Mouse (Mus musculus) heart, postnatal 4 days (tissue): Measurements from ENCODE around the gene Olfr1424. TPM values are rescaled to one million over a fixed set of nuclear protein-coding genes. Genes with fewer than 3 reads are reported as not detected.
A peak's percentile ranks its signal among the peaks of the same experiment; 100 is the strongest.
"Not testable (repeated sequence)": the region's sequence is repeated elsewhere in the genome, so short reads cannot be mapped to it uniquely, and the experiment has no call there.

Experiments
- DNase-seq: peaks from one replicate; pipeline ENCODE4 v3.0.0; 2021
- total RNA-seq, 2 experiments: library from RNA; stranded (reverse); gene quantifications; 2 replicates each; pipeline ENCODE4 v1.2.3; 2021

Gene Olfr1424
- total RNA-seq = not detected

DNA sequence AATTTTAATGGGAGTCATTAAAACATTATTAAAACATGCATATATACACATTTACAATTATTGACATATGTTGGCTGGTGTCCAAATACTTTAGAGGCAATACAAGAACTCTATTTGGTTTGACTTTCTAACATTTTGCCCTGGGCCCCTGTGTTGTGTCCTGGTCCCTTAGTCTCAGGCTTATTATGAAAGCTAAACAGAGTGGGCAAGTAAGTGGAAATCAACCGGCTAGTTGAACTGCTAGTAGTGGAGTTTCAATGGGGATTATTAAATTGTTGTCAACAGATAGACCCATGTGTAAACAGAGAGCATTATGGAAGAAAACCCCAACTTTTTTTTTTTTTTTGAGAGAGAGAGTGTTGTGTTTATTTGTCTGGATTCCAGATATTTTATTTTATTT, at the start of gene Olfr1424:
Gene Olfr1424, minus strand, starts transcription at position 101 of the 400 bp plus-strand sequence.
- not testable (repeated sequence) for DNase-seq

GRCm38 (mm10) chr19:12104541-12104940, 42.1 kb upstream of the Olfr1424 start:
- no peak for DNase-seq

- no peak for DNase-seq
Measured at GRCm38 (mm10) chr19:12103234-12103633, 40.8 kb upstream of the Olfr1424 start, which contains the start of gene Olfr1427. Gene Olfr1427, minus strand, starts transcription at chr19:12103334.

DNA sequence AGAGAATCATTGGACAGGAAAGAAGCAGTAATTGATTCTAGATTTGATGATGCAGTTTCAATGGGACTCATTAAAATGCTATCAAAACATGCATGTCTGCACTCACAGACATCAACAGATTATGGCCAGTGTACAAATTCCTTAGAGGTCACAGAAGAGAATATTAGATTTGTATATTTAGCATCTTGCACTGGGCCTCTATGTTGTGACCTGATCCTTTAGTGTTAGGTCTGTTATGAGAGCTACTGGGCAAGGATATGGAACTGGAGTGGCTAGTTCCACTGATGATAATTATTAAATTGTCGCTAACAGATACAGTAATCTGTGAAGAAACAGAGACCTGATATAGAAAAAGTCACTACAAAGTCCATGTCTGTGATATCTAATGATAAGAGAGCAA, 29.4 kb upstream of the Olfr1424 start, which contains the start of gene Olfr1426:
Gene Olfr1426, minus strand, starts transcription at position 101 of the 400 bp plus-strand sequence.
- DNase-seq = no peak

- DNase-seq = not testable (repeated sequence)
Measured at GRCm38 (mm10) chr19:12077631-12078030, 15.1 kb upstream of the Olfr1424 start, which contains the start of gene Olfr1425. Gene Olfr1425, minus strand, starts transcription at chr19:12077731.

GRCm38 (mm10) chr19:12069546-12069945, 7.1 kb upstream of the Olfr1424 start:
- DNase-seq = not testable (repeated sequence)

- DNase-seq = not testable (repeated sequence)
Measured at GRCm38 (mm10) chr19:12067806-12068205, 5.3 kb upstream of the Olfr1424 start.

DNA sequence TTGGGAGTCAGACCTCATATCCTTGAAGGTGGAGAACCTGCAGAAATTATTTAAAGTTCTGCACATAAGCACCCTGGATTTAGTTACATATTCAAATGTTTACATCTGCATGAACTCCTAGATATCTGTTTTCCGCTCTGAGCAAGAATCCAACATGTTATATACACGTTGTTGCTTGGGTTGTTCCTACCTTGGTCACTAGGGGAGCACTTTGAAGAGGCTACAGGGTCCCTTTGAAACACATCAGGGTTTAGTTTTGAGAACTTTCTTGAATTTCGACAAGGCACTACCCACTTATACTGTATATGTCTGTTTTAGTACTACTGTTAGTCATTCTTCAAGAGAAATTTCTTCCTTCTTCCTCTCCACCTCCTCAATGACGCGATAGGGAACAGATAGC, 19.3 kb downstream of the Olfr1424 start:
- no peak for DNase-seq

- no peak for DNase-seq
Measured at GRCm38 (mm10) chr19:12041217-12041616, 21.3 kb downstream of the Olfr1424 start, which contains the start of gene Olfr1423. Gene Olfr1423, minus strand, starts transcription at chr19:12041317.

- no peak for DNase-seq
Measured at GRCm38 (mm10) chr19:12037727-12038126, 24.8 kb downstream of the Olfr1424 start.

GRCm38 (mm10) chr19:12026606-12027005, 35.9 kb downstream of the Olfr1424 start:
- DNase-seq = no peak

GRCm38 (mm10) chr19:12025333-12025732, 37.1 kb downstream of the Olfr1424 start:
- no peak for DNase-seq

GRCm38 (mm10) chr19:12024149-12024548, 38.3 kb downstream of the Olfr1424 start:
- no peak for DNase-seq

DNA sequence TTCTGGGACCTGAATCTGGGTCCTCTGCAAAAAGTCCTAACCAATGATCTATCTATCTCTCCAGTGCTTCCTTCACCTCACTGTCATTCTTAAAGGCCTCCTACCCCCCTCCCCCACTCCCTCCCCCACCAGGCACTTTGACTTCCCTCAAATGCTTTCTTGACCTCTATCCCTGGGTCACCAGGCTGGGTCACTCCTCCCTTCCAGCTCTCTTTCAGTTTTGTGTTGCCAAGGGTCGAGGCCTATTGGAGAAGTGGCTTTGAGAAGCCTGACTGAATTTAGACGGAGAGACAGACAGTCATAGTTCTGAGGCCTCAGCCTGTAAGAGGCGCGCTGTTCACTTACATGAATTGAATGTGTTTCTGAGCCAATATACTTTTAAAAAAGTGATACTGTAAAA, 46.3 kb downstream of the Olfr1424 start:
- DNase-seq = no peak

DNA sequence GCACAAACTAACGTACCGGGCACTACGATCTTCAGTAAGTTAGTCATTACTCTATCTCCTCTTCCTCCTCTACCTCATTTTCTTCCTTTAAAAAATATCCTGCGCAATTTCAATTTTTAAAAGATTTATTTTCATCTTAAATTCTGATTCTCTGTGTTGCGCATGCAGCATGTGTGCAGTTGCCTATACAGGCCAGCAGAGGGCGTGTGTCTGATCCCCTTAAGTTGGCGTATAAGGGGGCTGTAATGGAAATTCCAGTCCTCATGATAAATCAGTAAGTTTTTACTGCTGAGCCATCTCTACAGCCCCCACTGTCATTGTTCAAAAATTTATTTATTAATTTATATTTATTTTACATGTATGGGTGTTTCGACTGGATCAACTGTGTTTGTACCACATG, 46.8 kb downstream of the Olfr1424 start:
- DNase-seq = no peak

DNA sequence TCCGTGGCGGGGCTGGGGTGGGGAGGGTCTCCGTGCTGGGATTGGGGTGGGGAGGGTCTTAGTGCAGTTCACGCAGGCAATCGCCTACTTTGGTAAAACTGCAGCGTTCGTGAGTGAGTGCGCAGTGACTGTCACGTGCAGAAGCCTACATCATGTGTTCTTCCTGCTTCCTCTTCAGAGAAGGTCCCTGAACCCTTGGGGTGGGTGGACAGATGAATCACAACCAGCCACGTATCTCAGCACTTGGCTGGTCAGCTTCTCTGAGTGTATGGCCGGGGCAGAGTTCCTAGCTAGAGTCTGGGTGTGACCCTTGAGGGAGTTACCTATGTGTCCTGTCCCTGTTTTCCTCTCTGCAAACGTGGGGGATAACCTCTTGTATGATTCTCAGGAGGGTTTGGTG, 49.3 kb downstream of the Olfr1424 start:
- peak; percentile 58 for DNase-seq

DNA sequence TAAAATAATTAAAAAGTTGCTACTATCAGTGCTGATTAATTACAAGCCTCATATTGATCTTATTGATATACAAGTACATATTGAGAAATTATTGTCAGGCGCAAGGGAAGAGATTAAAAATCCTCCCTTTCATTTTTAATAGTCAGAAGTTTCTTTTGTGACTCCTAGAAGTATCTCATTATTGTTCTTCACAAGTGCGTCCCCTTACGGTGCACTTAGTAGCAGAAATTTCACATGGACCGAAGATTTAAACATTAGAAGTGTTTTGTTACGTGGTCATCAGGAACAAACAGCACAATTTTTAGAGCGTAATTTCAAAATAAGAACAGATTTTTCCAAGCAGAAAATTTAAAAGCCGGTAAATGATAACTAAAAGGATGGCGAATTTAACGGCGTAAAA, 49.9 kb downstream of the Olfr1424 start:
- no peak for DNase-seq

- peak; percentile 94 for DNase-seq
Measured at GRCm38 (mm10) chr19:12011560-12012556, 50.6 kb downstream of the Olfr1424 start.

DNA sequence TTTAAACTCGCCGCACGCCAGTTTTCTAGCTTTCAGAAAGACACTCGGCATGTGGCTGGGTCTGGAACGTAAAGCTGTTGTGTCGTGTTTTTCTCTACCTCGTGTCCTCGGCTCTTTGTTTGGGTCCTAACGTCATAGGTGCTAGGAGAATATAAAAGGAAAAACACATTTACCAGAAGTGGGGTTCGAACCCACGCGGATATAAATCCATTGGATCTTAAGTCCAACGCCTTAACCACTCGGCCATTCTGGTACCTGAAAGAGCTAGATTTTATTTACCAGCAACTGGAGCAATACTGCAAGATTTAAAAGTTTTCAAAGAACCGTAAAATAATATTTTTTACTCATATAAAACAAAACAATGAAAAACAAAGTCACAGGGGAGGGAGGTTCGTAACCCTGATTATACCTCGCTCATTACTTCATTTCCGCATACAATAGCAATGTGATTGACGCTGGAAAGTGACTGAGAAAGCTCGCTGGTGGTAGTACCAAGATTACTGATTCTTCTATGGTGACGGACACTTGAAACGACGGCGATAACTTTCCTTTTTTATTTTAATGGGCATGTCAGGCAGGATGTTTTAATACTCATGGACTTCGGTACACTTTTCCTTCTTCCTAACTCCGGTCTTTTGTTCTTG, 51.4 kb downstream of the Olfr1424 start:
- DNase-seq = peak; percentile 82

DNA sequence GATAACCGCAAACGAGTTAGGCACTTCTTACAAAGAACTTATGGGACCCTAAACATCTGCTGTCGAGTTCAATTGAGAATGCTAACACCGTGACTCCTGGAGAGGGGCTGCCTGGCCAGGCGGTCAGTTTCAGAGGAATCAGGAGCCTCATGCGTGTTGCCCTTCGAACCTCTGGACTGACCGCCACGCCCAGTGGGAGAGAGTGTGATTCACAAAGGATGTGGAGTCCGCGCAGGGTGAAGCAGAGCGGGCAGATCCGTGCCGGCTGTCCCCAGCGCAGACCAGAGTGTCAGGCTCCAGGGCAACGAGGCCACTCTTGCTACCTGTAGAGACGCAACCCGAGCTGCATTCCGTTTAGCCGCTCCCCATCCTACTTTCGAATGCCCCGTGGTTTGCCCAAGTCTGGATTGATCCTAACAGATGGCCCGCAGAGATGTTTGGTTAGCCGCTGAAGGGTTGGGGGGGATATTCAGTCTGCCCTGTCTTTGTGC, 52.2 kb downstream of the Olfr1424 start:
- DNase-seq = peak; percentile 71

DNA sequence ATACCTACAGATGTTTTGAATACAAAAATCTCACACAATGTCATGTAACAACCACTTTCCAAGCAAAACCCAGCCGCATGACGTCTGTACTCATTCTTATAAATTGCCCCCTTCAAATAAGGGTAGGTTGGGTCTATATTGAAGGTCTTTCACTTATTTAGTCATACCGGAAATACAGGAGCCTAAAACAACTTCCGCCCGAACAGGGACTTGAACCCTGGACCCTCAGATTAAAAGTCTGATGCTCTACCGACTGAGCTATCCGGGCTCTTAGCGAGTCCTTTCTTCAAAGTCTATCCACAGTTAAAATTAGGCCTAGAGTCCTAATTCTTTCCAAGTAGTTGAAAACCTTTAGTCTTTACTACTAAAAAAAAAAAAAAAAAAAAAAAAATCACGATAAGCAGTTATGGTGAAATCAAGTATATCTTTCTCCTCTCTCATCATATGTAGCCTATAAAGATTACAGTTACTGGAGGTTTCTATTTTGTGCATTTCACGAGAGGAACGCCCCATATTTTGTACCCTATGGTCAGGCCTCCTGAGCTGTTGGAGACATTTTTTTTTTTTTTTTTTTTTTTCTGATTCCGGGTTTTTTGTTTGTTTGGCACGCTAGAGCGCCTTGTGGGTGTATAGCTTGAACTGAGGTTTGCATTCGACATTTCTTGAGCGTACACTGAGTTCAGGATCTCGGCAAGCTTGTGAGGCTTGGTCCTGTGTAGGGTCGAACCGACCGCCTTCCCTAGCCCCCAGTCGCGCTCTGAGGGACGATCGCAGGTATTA, 52.8 kb downstream of the Olfr1424 start:
- DNase-seq = peak; percentile 78
